Mouse (Mus musculus) adrenal gland, postnatal 36 days (tissue): Measurements from ENCODE around the gene Abcb9. TPM values are rescaled to one million over a fixed set of nuclear protein-coding genes. Genes with fewer than 3 reads are reported as not detected.

Experiments
- DNase-seq, 2 experiments: peaks; one replicate each; pipeline ENCODE4 v3.0.0; 2021; ENCODE audit warnings: mixed read lengths in 1 of 2
- total RNA-seq, 2 experiments: library from RNA; stranded (reverse); gene quantifications; 2 replicates each; pipeline ENCODE4 v1.2.3; 2021

The Abcb9 gene
- total RNA-seq, 2 experiments from 2014 or later: 10.8 to 11.4 TPM

GRCm38 (mm10) chr5:124031068-124031955 lies 64.3 kb downstream of the Abcb9 start:
- DNase-seq: no peak

GRCm38 (mm10) chr5:124030386-124031067 lies 65.1 kb downstream of the Abcb9 start:
- DNase-seq: no peak

GRCm38 (mm10) chr5:124029220-124030035 lies 66.2 kb downstream of the Abcb9 start:
- no peak for DNase-seq

GRCm38 (mm10) chr5:124028680-124029079 lies 66.9 kb downstream of the Abcb9 start:
- no peak for DNase-seq

- DNase-seq: no peak
Observed at GRCm38 (mm10) chr5:124027702-124028470, 67.7 kb downstream of the Abcb9 start.

GRCm38 (mm10) chr5:124026568-124026967 lies 69.0 kb downstream of the Abcb9 start:
- no peak for DNase-seq

GRCm38 (mm10) chr5:124025587-124026441 lies 69.8 kb downstream of the Abcb9 start:
- peak; percentile 80 to 84 for DNase-seq

- DNase-seq: no peak
Observed at GRCm38 (mm10) chr5:124025146-124025545, 70.5 kb downstream of the Abcb9 start.

- DNase-seq: peak; percentile 85 to 89
Observed at GRCm38 (mm10) chr5:124024677-124025076, 70.9 kb downstream of the Abcb9 start.

- no peak for DNase-seq
Observed at GRCm38 (mm10) chr5:124022365-124022764, 73.2 kb downstream of the Abcb9 start.

- DNase-seq: no peak
Observed at GRCm38 (mm10) chr5:124021701-124022100, 73.9 kb downstream of the Abcb9 start.

GRCm38 (mm10) chr5:124021148-124021547 lies 74.5 kb downstream of the Abcb9 start:
- DNase-seq: peak; percentile 62 to 66

GRCm38 (mm10) chr5:124019348-124020216 lies 76.0 kb downstream of the Abcb9 start:
- peak; percentile 86 for DNase-seq

- no peak for DNase-seq
Observed at GRCm38 (mm10) chr5:124018651-124019050, 76.9 kb downstream of the Abcb9 start.

- no peak for DNase-seq
Observed at GRCm38 (mm10) chr5:124017941-124018340, 77.7 kb downstream of the Abcb9 start.

- no peak for DNase-seq
Observed at GRCm38 (mm10) chr5:124016291-124016821, 79.2 kb downstream of the Abcb9 start.

GRCm38 (mm10) chr5:124015727-124016126 lies 79.9 kb downstream of the Abcb9 start:
- no peak for DNase-seq

GRCm38 (mm10) chr5:124014791-124015251 lies 80.8 kb downstream of the Abcb9 start:
- DNase-seq: peak; percentile 72 to 76

GRCm38 (mm10) chr5:124014180-124014579 lies 81.4 kb downstream of the Abcb9 start:
- no peak for DNase-seq
